Mouse (Mus musculus) stomach, embryonic 15.5 days (tissue): ENCODE data around the gene Adgrb3. TPM values are rescaled to one million over a fixed set of nuclear protein-coding genes. Genes with fewer than 3 reads are reported as not detected.
"Not testable (repeated sequence)": the region's sequence is repeated elsewhere in the genome, so short reads cannot be mapped to it uniquely, and the experiment has no call there.

Experiments used
- ATAC-seq: fragments of 200-750 bp; cut with Nextera tagmentation; 2 replicates; pipeline ENCODE4 v1.8.0; 2017; ENCODE audit warnings: low read depth, moderate number of reproducible peaks, moderate TSS enrichment; ENCODE audit not compliant: insufficient read depth, low FRiP score
- H3K27ac ChIP-seq: fragments of 300-500 bp; sonication (generic); 2 replicates; pipeline ENCODE4 v1.5.1; 2015; ENCODE audit warnings: mild to moderate bottlenecking, inconsistent platforms
- H3K27me3 ChIP-seq: fragments of 300-500 bp; sonication (generic); replicated peaks from 2 replicates; pipeline ENCODE4 v1.6.1; 2015; ENCODE audit warnings: inconsistent platforms
- H3K36me3 ChIP-seq: fragments of 300-500 bp; sonication (generic); 2 replicates; pipeline ENCODE4 v1.6.1; 2015; ENCODE audit warnings: inconsistent platforms
- H3K4me1 ChIP-seq: fragments of 300-500 bp; sonication (generic); 2 replicates; pipeline ENCODE4 v1.6.1; 2015; ENCODE audit warnings: inconsistent platforms
- H3K4me2 ChIP-seq: fragments of 300-500 bp; sonication (generic); 2 replicates; pipeline ENCODE4 v1.6.1; 2015; ENCODE audit warnings: mild to moderate bottlenecking, inconsistent platforms
- H3K4me3 ChIP-seq: fragments of 300-500 bp; sonication (generic); replicated peaks from 2 replicates; pipeline ENCODE4 v1.5.1; 2015; ENCODE audit warnings: inconsistent platforms
- H3K9ac ChIP-seq: fragments of 300-500 bp; sonication (generic); 2 replicates; pipeline ENCODE4 v1.6.1; 2015; ENCODE audit warnings: inconsistent platforms
- H3K9me3 ChIP-seq: fragments of 300-500 bp; sonication (generic); 2 replicates; pipeline ENCODE4 v1.6.1; 2016; ENCODE audit warnings: inconsistent platforms
- WGBS: fragments of 180-500 bp; shearing (Covaris S2); methylation state at CpG from one replicate; pipeline ENCODE4 v1.1.7; 2015; 5-methylcytosine and 5-hydroxymethylcytosine counted together
- polyA plus RNA-seq: library from polyadenylated mRNA; unstranded; fragments of >200 nt; fragmentation: Nextera tagmentation; extraction: Ambion mirVana; gene quantifications from 2 replicates; pipeline ENCODE4 v1.2.1, GENCODE M21; 2015

Adgrb3 gene
- polyA plus RNA-seq, 1 experiment from 2014 or later = 3.4 TPM

DNA sequence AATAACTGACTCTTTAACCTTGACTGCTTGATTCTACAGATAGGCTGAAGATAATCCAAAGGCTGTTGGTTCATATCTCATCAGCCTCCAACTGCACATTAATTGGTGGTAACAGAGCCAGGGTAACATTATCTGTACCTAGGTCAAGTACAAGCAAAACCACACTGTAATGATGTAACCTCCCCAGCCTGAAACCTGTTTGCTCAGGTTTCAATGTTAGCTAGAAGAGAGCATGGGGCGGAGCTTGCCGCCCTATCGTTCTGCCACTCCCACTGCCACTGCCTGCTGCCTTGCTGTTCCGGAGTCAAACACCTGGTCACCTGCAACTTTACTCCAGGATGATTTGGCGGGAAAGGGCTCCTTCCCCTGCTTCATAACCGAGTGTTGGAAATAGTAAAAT is 765.5 kb downstream of the Adgrb3 start:
- H3K27ac ChIP-seq = no peak overlapping the region
- no peaks in the 10 kb centered on the region for H3K9me3 ChIP-seq
- no peaks in the 10 kb centered on the region for H3K36me3 ChIP-seq
- ATAC-seq = peak; percentile 71; the same call in 1 of the 2 replicates
- H3K4me3 ChIP-seq = no peak overlapping the region
- H3K4me2 ChIP-seq = peak overlapping the region; percentile 23; the same call in 1 of the 2 replicates
- WGBS = 19% methylated on average over 6 of the region's 6 CpGs
- H3K27me3 ChIP-seq = no peaks in the 10 kb centered on the region
- H3K4me1 ChIP-seq = no peaks in the 10 kb centered on the region
- H3K9ac ChIP-seq = no peak overlapping the region

DNA sequence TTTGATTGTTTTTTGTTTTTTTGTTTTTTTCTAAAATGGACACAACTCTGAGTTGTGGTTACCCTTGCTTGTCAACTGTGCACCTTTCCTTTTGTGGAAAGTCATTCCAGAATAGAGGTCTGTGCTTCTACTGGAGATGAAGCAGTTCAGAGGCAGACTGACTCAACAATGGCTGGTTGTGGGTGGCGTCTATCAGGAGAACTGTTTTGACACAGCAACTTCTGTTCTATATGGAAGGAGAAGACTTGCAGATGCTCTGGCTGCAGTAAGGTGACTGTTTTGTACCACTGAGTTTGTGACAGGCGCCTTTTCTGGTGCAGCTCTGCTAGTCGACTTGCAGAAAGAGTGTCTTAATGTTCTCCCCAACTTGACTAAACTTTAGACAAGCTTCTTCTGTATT is 768.6 kb downstream of the Adgrb3 start:
- 82% methylated on average over 3 of the region's 3 CpGs for WGBS
- no peak for ATAC-seq
- Histone ChIP-seq H3K4me1 (no peaks in the 10 kb centered on the region), H3K27ac (no peak overlapping the region), H3K27me3 (no peaks in the 10 kb centered on the region), H3K4me3 (no peak overlapping the region), H3K4me2 (no peak overlapping the region), H3K36me3 (no peaks in the 10 kb centered on the region), H3K9me3 (no peaks in the 10 kb centered on the region), H3K9ac (no peak overlapping the region)

DNA sequence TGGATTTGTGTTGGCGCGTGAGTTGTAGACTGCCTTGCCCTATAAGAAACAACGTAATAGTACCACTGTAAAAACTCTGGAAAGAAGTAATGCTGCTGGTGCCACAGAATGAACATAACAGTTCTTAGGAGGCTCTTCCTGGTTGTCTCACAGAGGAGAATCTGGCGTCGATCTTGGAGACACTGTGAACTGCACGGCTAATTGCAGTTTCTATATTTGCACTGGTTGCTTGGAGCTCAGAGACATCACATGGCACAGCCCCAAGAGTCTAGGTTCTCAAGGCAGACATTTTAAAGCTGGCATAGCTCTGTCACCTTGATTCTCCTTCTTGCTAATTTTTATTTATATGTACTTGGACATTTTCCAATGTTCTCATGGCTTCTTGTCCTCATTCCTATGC is 769.3 kb downstream of the Adgrb3 start:
- Histone ChIP-seq H3K4me2 (no peak overlapping the region), H3K36me3 (no peaks in the 10 kb centered on the region), H3K27ac (no peak overlapping the region), H3K27me3 (no peaks in the 10 kb centered on the region), H3K4me1 (no peaks in the 10 kb centered on the region), H3K4me3 (no peak overlapping the region), H3K9ac (no peak overlapping the region), H3K9me3 (no peaks in the 10 kb centered on the region)
- WGBS = 85% methylated on average over 6 of the region's 6 CpGs
- no peak for ATAC-seq

DNA sequence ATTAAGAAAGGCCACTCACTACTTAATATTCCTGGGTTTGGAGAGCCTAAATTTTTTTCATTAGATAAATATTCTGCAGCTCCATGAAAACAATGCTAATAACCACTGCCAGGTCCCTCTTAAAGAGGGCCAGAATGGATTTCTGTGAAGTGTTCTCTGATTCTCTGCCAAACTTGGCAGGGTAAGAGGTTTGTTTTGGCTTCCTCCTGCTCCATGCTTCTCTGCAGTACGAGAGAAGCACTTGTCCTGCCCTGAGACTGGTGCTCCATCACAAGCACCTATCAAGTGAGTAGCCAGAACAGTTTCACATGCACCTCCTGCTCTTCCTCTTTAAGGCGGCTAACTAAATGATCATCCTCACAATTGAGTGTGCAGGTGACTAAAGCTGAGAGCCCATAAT is 771.9 kb downstream of the Adgrb3 start:
- no peaks in the 10 kb centered on the region for H3K9me3 ChIP-seq
- H3K9ac ChIP-seq = no peak overlapping the region
- no peak overlapping the region for H3K27ac ChIP-seq
- 65% methylated on average over 2 of the region's 2 CpGs for WGBS
- H3K27me3 ChIP-seq = no peaks in the 10 kb centered on the region
- no peak overlapping the region for H3K4me2 ChIP-seq
- H3K36me3 ChIP-seq = no peaks in the 10 kb centered on the region
- no peak overlapping the region for H3K4me3 ChIP-seq
- ATAC-seq = no peak
- H3K4me1 ChIP-seq = no peaks in the 10 kb centered on the region

DNA sequence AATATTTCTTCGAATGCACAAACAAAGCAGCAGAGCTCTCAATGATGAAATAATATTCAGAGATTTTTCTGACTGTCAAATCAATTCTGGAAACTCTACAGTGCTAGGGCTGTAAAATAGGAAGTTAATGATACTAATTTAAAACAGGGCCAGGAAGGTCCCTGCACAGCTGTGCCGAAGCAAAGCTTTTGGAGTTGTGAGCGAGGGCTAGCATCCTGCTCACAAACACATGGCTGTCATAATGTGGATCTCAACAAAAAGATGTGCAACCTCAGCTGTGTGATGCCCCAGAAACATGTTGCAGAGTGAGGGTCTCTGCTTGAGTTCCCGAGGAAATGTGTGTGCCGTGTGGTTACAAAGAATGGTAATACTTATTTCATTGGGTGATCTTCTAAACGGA is 772.3 kb downstream of the Adgrb3 start:
- no peak for ATAC-seq
- WGBS = 75% methylated on average over 6 of the region's 6 CpGs
- Histone ChIP-seq H3K4me2 (no peak overlapping the region), H3K4me1 (no peaks in the 10 kb centered on the region), H3K4me3 (no peak overlapping the region), H3K27me3 (no peaks in the 10 kb centered on the region), H3K9me3 (no peaks in the 10 kb centered on the region), H3K27ac (no peak overlapping the region), H3K36me3 (no peaks in the 10 kb centered on the region), H3K9ac (no peak overlapping the region)

DNA sequence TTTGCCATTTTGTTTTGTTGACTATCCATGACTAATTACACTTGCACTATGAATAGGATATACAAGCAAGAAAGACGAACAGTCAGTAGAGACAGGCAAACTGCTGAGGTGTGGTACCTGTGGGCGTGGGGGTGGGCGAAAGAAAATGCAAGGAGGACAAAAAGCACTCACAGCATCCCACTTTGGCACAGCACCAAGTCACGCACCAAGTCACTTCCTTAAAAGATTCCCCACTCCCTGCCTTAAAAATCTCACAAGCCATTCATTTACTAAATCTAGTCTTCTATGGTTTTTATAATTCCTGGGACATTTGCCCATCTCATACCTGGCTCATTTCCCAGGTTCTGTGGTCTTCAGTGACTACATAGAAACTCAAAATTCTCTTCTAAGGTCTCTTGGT is 787.4 kb downstream of the Adgrb3 start:
- Histone ChIP-seq H3K9me3 (no peaks in the 10 kb centered on the region), H3K4me1 (no peaks in the 10 kb centered on the region), H3K4me2 (no peak overlapping the region), H3K4me3 (no peak overlapping the region), H3K36me3 (no peaks in the 10 kb centered on the region), H3K9ac (no peak overlapping the region), H3K27ac (no peak overlapping the region), H3K27me3 (no peaks in the 10 kb centered on the region)
- 76% methylated on average over 4 of the region's 4 CpGs for WGBS
- ATAC-seq = no peak

DNA sequence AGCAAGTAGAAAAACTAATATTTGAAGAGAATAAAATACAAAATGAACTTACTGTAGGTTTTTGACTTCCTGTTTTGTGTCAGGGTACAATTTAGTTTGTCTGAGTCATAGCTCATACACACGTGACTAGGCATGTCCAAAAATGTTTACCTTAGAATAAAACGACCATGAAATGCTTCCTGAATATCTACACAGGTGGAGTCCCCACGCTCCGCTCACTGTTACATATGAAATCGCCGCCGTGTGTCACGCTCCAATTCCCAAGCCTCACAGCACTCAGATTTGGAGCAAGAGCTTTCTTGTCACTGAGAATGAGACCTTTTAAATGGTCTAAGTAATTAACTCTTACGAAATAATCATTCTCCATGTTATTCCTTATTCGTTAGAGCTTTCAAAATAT is 795.3 kb downstream of the Adgrb3 start:
- Histone ChIP-seq H3K4me1 (no peaks in the 10 kb centered on the region), H3K27me3 (no peaks in the 10 kb centered on the region), H3K4me2 (no peak overlapping the region), H3K27ac (no peak overlapping the region), H3K36me3 (no peaks in the 10 kb centered on the region), H3K9me3 (no peaks in the 10 kb centered on the region), H3K4me3 (no peak overlapping the region), H3K9ac (no peak overlapping the region)
- ATAC-seq = no peak
- WGBS = 79% methylated on average over 10 of the region's 10 CpGs

DNA sequence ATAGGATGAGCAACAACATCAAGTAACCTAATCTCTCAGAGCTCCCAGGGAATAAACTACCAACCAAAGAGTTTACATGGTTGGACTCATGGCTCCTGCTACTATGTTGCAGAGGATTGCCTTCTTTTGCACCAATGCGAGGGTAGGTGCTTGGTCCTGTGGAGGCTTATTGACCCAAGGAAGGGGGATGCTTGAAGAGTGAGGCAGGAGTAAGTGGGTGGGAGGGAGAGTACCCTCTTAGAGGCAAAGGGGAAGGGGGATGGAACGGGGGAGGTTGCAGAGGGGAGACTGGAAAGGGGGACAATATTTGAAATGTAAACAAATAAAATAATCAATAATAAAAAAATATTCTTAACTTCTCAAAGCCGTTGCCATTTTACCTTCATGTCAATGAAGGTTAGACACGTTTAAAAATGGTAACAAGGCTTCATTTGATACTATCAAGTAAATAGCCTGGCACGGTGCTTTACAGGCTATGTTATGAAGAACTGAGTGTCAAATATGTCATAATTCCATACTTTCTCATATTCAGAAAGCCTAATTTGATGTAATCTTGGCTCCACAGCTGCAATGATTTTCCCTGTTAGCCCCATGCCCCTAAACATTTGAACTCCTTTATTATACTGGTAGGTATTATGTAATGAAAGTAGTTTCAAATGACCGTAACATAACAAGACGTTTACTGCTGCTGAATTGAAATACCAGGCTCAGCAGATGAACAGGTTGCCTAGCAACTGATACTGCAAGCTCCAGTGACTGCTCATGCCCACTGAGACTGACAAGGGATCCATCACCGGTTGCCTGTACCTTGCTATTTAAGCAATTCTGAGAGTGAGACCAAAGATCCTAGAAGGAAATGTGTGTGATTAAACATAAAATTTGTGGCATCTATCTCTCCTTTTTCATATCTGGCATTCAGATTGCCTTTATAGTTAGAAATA is 796.1 kb downstream of the Adgrb3 start:
- no peak for ATAC-seq
- H3K9ac ChIP-seq = no peak overlapping the region
- H3K4me3 ChIP-seq = no peak overlapping the region
- H3K36me3 ChIP-seq = no peaks in the 10 kb centered on the region
- no peak overlapping the region for H3K27ac ChIP-seq
- H3K4me1 ChIP-seq = no peaks in the 10 kb centered on the region
- no peaks in the 10 kb centered on the region for H3K27me3 ChIP-seq
- H3K9me3 ChIP-seq = no peaks in the 10 kb centered on the region
- H3K4me2 ChIP-seq = no peak overlapping the region
- WGBS = 65% methylated on average over 8 of the region's 8 CpGs

DNA sequence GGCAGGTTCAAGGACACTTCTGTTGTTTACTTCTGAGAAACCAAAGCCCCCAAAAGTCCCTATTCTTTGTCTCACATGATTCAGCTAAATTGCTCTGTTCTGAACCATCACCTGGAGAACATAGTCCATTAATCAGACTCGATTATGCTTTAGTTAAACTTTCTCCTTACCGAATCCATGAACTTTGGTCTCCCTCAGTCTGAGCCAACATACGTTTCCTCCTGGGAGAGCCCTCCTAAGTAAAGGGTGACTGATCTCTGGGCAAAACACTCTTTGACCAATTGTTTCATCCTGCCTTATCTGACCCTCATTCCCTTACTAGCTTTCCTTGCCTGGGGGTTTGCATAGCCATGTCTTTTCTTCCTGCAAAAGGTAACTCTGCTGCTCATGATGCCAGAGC is 806.4 kb downstream of the Adgrb3 start:
- Histone ChIP-seq H3K27me3 (no peaks in the 10 kb centered on the region), H3K4me1 (no peaks in the 10 kb centered on the region), H3K4me2 (no peak overlapping the region), H3K9ac (no peak overlapping the region), H3K36me3 (no peaks in the 10 kb centered on the region), H3K9me3 (no peaks in the 10 kb centered on the region), H3K4me3 (no peak overlapping the region), H3K27ac (no peak overlapping the region)
- 61% methylated on average over 3 of the region's 3 CpGs for WGBS
- no peak for ATAC-seq

DNA sequence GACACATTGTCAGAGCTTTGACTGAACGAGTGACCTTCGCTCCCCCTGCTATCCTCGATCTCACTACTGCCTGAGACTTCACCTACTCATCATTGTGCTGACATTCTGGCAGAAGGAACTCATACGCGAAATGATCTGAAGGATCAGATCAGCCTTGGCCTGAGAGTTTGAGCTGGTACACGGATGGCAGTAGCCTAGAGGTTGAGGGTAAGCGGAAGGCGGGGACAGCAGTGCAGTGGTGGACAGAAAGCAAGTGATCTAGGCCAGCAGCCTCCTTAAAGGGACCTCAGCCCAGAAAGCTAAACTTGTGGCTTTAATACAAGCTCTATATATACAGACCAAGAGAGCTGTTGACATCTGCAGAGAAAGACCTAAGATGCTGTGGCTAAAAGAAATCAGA is 811.7 kb downstream of the Adgrb3 start:
- not testable (repeated sequence) for H3K4me2 ChIP-seq, H3K9me3 ChIP-seq, H3K9ac ChIP-seq, H3K36me3 ChIP-seq, H3K4me3 ChIP-seq, H3K27me3 ChIP-seq, ATAC-seq, H3K27ac ChIP-seq, H3K4me1 ChIP-seq
- 70% methylated on average over 8 of the region's 8 CpGs for WGBS
